Mouse (Mus musculus) megakaryocyte, embryonic 14.5 days (primary cell): ENCODE measurements at regions not wholly inside any gene's neighbourhood (a gene's known extent, or its start where the extent isn't known, plus 50 kb on each side); places are given as distances from the start of the nearest gene placed in this dataset.
A peak's percentile ranks its signal among the peaks of the same experiment; 100 is the strongest.

Experiments used
- H3K27me3 ChIP-seq: replicated peaks from 2 replicates; pipeline ENCODE3; 2012; ENCODE audit warnings: inconsistent platforms
- H3K36me3 ChIP-seq: replicated peaks from 2 replicates; pipeline ENCODE3; 2012; ENCODE audit warnings: low read length, inconsistent platforms, mixed read lengths
- H3K4me1 ChIP-seq: 2 replicates; pipeline ENCODE4 v1.6.1; 2012; ENCODE audit warnings: inconsistent platforms
- H3K4me3 ChIP-seq: replicated peaks from 2 replicates; pipeline ENCODE3; 2012; ENCODE audit warnings: moderate library complexity, mild to moderate bottlenecking, inconsistent platforms
- H3K9me3 ChIP-seq: 2 replicates; pipeline ENCODE4 v1.6.1; 2012; ENCODE audit warnings: inconsistent platforms
- FLI1 ChIP-seq: IDR thresholded peaks from 2 replicates; pipeline ENCODE4 v1.6.1; 2012; ENCODE audit warnings: low read length, inconsistent platforms, mixed read lengths
- GATA1 ChIP-seq: IDR thresholded peaks from 3 replicates; pipeline ENCODE4 v1.6.1; 2012; ENCODE audit warnings: mixed read lengths, low read length, inconsistent platforms, borderline replicate concordance

DNA sequence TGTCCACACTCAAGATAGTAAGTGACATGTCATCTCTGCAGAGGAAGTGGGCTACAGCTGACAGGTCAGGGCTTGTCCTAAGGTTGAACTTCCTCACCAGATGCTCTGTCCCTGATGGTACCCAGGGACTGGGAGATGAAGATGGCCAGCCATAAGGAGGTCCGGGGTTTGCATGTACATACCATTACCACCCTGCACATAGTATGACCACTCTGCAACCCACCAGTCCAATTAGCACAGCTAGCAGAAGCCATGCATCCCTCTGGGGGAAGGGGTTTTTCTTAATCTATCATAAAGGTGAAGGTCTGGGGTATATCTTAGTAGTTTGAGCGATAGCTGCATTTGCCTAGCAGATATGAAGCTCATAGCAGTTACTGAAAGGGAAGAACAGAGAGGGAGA, 298.3 kb downstream of the Sox9 start:
- H3K4me1 ChIP-seq: no peaks in the 10 kb centered on the region
- TF ChIP-seq FLI1: no peak
- no peak for TF ChIP-seq GATA1
- no peaks in the 10 kb centered on the region for H3K27me3 ChIP-seq
- H3K36me3 ChIP-seq: no peaks in the 10 kb centered on the region
- H3K9me3 ChIP-seq: peaks cover 58% of the 10 kb centered on the region
- H3K4me3 ChIP-seq: no peak overlapping the region

- Histone ChIP-seq H3K27me3 (no peaks in the 10 kb centered on the region), H3K36me3 (no peaks in the 10 kb centered on the region), H3K4me1 (no peaks in the 10 kb centered on the region), H3K9me3 (peaks cover 50% of the 10 kb centered on the region), H3K4me3 (no peak overlapping the region)
- TF ChIP-seq GATA1 (no peak), FLI1 (no peak)
These were observed 302.4 kb downstream of the Sox9 start for GRCm38 (mm10) chr11:113084442-113084841.

- no peaks in the 10 kb centered on the region for H3K4me1 ChIP-seq
- no peaks in the 10 kb centered on the region for H3K27me3 ChIP-seq
- TF ChIP-seq FLI1 (no peak), GATA1 (no peak)
- no peaks in the 10 kb centered on the region for H3K36me3 ChIP-seq
- no peak overlapping the region for H3K4me3 ChIP-seq
- peaks cover 51% of the 10 kb centered on the region for H3K9me3 ChIP-seq
These were observed 303.5 kb downstream of the Sox9 start for GRCm38 (mm10) chr11:113085556-113085955.

- Histone ChIP-seq H3K36me3 (no peaks in the 10 kb centered on the region), H3K4me3 (no peak overlapping the region), H3K27me3 (no peaks in the 10 kb centered on the region), H3K4me1 (no peaks in the 10 kb centered on the region), H3K9me3 (peaks cover 53% of the 10 kb centered on the region)
- no peak for TF ChIP-seq GATA1
- no peak for TF ChIP-seq FLI1
These were observed 305.1 kb downstream of the Sox9 start for GRCm38 (mm10) chr11:113087084-113087483.

DNA sequence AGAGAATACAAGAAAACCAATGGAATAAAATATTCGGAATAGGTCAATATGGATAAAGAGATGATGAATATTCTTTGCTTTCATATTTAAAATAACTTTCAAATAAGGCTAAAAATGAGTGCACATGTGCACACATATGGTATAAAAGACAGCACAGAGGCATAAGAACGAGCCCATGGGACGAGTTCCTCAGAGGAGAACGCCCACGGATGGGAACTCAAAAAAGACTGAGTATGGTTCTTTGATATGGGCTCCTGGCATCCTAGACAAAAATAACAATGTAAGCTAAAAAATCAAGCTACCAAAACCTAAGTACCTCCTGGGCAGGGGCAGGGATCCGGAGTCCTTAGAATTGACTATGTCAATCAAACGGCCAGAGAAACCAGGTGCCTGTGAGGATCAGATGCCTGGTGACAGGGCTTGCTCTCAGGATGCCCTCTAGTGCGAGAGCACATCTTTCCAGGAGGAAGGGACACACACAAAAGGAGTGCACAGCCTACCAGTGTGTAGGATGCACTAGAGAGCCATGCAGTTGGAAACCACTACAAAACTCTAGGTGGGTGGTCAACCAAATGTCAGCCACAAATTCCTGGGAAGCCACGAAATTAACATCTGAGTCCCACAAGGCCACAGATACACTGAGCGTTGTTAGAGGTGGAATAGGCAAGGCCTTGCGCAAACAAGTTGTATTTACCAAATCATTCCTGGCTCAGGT, 307.8 kb downstream of the Sox9 start:
- H3K27me3 ChIP-seq: no peaks in the 10 kb centered on the region
- no peaks in the 10 kb centered on the region for H3K36me3 ChIP-seq
- peaks cover 57% of the 10 kb centered on the region for H3K9me3 ChIP-seq
- TF ChIP-seq GATA1: no peak
- no peak for TF ChIP-seq FLI1
- no peak overlapping the region for H3K4me3 ChIP-seq
- no peaks in the 10 kb centered on the region for H3K4me1 ChIP-seq

- no peak for TF ChIP-seq FLI1
- TF ChIP-seq GATA1: no peak
- Histone ChIP-seq H3K9me3 (peaks cover 57% of the 10 kb centered on the region), H3K4me3 (no peak overlapping the region), H3K27me3 (no peaks in the 10 kb centered on the region), H3K4me1 (no peaks in the 10 kb centered on the region), H3K36me3 (no peaks in the 10 kb centered on the region)
These were observed 310.0 kb downstream of the Sox9 start for GRCm38 (mm10) chr11:113091901-113092568.

DNA sequence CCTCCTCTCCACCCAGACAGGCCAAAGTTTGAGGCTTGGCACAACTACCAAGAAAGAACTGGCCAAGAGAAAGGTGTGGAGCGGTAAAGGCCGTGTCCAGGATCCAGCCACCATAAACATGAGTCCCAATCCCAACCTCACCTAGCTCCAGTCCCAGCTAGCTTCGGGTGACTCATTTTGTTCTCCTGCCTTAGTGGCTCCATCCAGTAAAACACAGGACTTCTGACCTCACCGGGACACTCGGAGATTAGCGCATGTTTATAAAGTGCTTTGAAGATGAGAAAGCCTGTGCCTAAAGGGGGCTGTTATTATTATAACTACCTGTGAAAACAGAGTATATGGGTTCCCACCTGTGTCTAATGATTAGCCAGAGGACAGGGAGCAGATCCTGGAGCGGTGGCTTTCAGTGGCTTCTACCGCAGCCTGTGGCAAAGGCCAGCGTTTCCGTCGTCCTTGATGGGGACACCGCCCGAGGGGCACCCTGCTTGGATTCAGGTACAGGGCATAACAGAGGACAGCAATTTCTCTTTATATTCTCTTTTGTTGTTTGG, 311.9 kb downstream of the Sox9 start:
- TF ChIP-seq FLI1 (no peak), GATA1 (no peak)
- Histone ChIP-seq H3K9me3 (peaks cover 72% of the 10 kb centered on the region), H3K4me3 (no peak overlapping the region), H3K27me3 (no peaks in the 10 kb centered on the region), H3K36me3 (no peaks in the 10 kb centered on the region), H3K4me1 (no peaks in the 10 kb centered on the region; the same call in 1 of the 2 replicates)

DNA sequence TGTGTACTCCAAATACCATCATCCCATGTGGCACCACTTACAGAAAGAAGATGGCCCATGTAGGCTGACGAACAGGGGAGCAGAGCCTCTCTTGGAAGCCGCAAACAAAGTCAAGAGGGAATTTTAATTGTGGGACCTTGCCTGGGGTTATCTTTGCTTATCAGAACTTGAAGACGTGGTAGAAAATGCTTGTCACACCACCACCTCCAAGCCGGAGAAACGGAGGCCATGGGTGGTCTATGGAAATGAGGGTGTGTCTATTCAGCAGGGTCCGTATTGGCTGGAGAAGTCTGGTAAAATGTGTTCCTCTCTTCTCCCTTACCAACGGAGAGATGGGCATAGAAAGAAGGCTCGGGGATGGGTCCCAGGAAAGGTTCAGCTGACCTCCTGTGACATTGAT, 313.6 kb downstream of the Sox9 start:
- H3K4me3 ChIP-seq: no peak overlapping the region
- TF ChIP-seq FLI1 (no peak), GATA1 (no peak)
- H3K27me3 ChIP-seq: no peaks in the 10 kb centered on the region

DNA sequence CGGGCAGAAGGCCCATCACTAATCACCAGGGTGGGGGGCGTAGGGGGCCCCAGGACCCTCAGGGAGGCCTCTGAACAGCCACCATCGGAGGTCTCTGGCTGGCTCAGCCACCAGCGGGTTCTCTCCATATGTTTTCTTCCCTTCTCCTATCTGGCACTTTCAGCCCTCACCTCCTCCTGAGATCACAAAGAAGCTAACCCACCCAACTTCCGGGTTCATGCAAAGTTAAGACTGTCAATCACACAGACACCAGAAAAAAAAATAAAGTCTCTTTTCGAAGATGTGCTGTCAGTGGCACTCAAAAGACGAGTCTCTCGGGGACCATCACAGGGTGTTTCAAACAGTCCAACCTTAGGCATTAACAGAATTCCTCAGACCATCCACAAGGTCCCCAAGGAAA, 314.2 kb downstream of the Sox9 start:
- Histone ChIP-seq H3K9me3 (peaks cover 65% of the 10 kb centered on the region), H3K4me3 (no peak overlapping the region), H3K4me1 (no peaks in the 10 kb centered on the region; the same call in 1 of the 2 replicates), H3K27me3 (no peaks in the 10 kb centered on the region), H3K36me3 (no peaks in the 10 kb centered on the region)
- TF ChIP-seq FLI1 (no peak), GATA1 (no peak)

More for the DNA sequence above, 313.6 kb downstream of the Sox9 start:
- peaks cover 68% of the 10 kb centered on the region for H3K9me3 ChIP-seq
- H3K4me1 ChIP-seq: no peaks in the 10 kb centered on the region; the same call in 1 of the 2 replicates
- no peaks in the 10 kb centered on the region for H3K36me3 ChIP-seq

- Histone ChIP-seq H3K4me1 (no peaks in the 10 kb centered on the region; the same call in 1 of the 2 replicates), H3K4me3 (peak overlapping the region; percentile 11), H3K27me3 (no peaks in the 10 kb centered on the region), H3K36me3 (no peaks in the 10 kb centered on the region), H3K9me3 (peaks cover 58% of the 10 kb centered on the region)
- no peak for TF ChIP-seq GATA1
- no peak for TF ChIP-seq FLI1
These were observed 316.3 kb downstream of the Sox9 start for GRCm38 (mm10) chr11:113098360-113098759.
